Mouse (Mus musculus): ENCODE results near the gene Fat3. TPM values are rescaled to one million over a fixed set of nuclear protein-coding genes. Genes with fewer than 3 reads are reported as not detected.

Gene Fat3
- polyA plus RNA-seq, 1 experiment from 2014 or later = 0.44 TPM

GRCm38 (mm10) chr9:16270056-16270767 is 230.9 kb downstream of the Fat3 start:
- Histone ChIP-seq H3K4me3 (no peak overlapping the region), H3K4me1 (no peaks in the 10 kb centered on the region), H3K36me3 (no peaks in the 10 kb centered on the region), H3K27me3 (no peaks in the 10 kb centered on the region), H3K4me2 (no peak overlapping the region), H3K9ac (no peak overlapping the region), H3K27ac (no peak overlapping the region), H3K9me3 (no peaks in the 10 kb centered on the region)
- 69% methylated on average over 4 of the region's 4 CpGs for WGBS
- ATAC-seq (ENCODE audit: borderline replicate concordance, extremely low read depth, low FRiP score, low TSS enrichment) = no peak

GRCm38 (mm10) chr9:16265519-16265918 is 235.6 kb downstream of the Fat3 start:
- no peak overlapping the region for H3K4me2 ChIP-seq
- no peak overlapping the region for H3K9ac ChIP-seq
- no peak overlapping the region for H3K27ac ChIP-seq
- H3K9me3 ChIP-seq = no peaks in the 10 kb centered on the region
- H3K4me3 ChIP-seq = no peak overlapping the region
- H3K27me3 ChIP-seq = no peaks in the 10 kb centered on the region
- H3K4me1 ChIP-seq = no peaks in the 10 kb centered on the region
- H3K36me3 ChIP-seq = no peaks in the 10 kb centered on the region
- WGBS = 62% methylated on average over 4 of the region's 4 CpGs
- ATAC-seq (ENCODE audit: borderline replicate concordance, extremely low read depth, low FRiP score, low TSS enrichment) = no peak

GRCm38 (mm10) chr9:16257241-16257840 is 243.7 kb downstream of the Fat3 start:
- 62% methylated on average over 3 of the region's 3 CpGs for WGBS
- Histone ChIP-seq H3K9ac (no peak overlapping the region), H3K4me1 (no peaks in the 10 kb centered on the region), H3K4me2 (no peak overlapping the region), H3K9me3 (no peaks in the 10 kb centered on the region), H3K36me3 (no peaks in the 10 kb centered on the region), H3K27me3 (no peaks in the 10 kb centered on the region), H3K27ac (no peak overlapping the region), H3K4me3 (no peak overlapping the region)
- no peak for ATAC-seq (ENCODE audit: borderline replicate concordance, extremely low read depth, low FRiP score, low TSS enrichment)

GRCm38 (mm10) chr9:16256577-16257207 is 244.4 kb downstream of the Fat3 start:
- Histone ChIP-seq H3K4me2 (no peak overlapping the region), H3K27me3 (no peaks in the 10 kb centered on the region), H3K9me3 (no peaks in the 10 kb centered on the region), H3K27ac (no peak overlapping the region), H3K9ac (no peak overlapping the region), H3K36me3 (no peaks in the 10 kb centered on the region), H3K4me3 (no peak overlapping the region), H3K4me1 (no peaks in the 10 kb centered on the region)
- 76% methylated on average over 2 of the region's 2 CpGs for WGBS
- no peak for ATAC-seq (ENCODE audit: borderline replicate concordance, extremely low read depth, low FRiP score, low TSS enrichment)

GRCm38 (mm10) chr9:16246741-16247140 is 254.3 kb downstream of the Fat3 start:
- Histone ChIP-seq H3K4me1 (no peaks in the 10 kb centered on the region), H3K9me3 (no peaks in the 10 kb centered on the region), H3K36me3 (no peaks in the 10 kb centered on the region), H3K9ac (no peak overlapping the region), H3K27ac (no peak overlapping the region), H3K27me3 (no peaks in the 10 kb centered on the region), H3K4me2 (no peak overlapping the region), H3K4me3 (no peak overlapping the region)
- WGBS = 75% methylated on average over 4 of the region's 4 CpGs
- ATAC-seq (ENCODE audit: borderline replicate concordance, extremely low read depth, low FRiP score, low TSS enrichment) = no peak

GRCm38 (mm10) chr9:16231575-16231974 is 269.5 kb downstream of the Fat3 start:
- no peaks in the 10 kb centered on the region for H3K4me1 ChIP-seq
- H3K4me2 ChIP-seq = no peak overlapping the region
- no peaks in the 10 kb centered on the region for H3K36me3 ChIP-seq
- no peak overlapping the region for H3K27ac ChIP-seq
- no peaks in the 10 kb centered on the region for H3K9me3 ChIP-seq
- no peak overlapping the region for H3K4me3 ChIP-seq
- no peak for ATAC-seq (ENCODE audit: borderline replicate concordance, extremely low read depth, low FRiP score, low TSS enrichment)
- H3K27me3 ChIP-seq = no peaks in the 10 kb centered on the region
- WGBS = 63% methylated on average over 4 of the region's 4 CpGs
- H3K9ac ChIP-seq = no peak overlapping the region

GRCm38 (mm10) chr9:16228919-16229318 is 272.2 kb downstream of the Fat3 start:
- Histone ChIP-seq H3K4me3 (no peak overlapping the region), H3K9ac (no peak overlapping the region), H3K4me1 (no peaks in the 10 kb centered on the region), H3K36me3 (no peaks in the 10 kb centered on the region), H3K27me3 (no peaks in the 10 kb centered on the region), H3K27ac (no peak overlapping the region), H3K9me3 (no peaks in the 10 kb centered on the region), H3K4me2 (no peak overlapping the region)
- 57% methylated on average over 5 of the region's 5 CpGs for WGBS
- no peak for ATAC-seq (ENCODE audit: borderline replicate concordance, extremely low read depth, low FRiP score, low TSS enrichment)

GRCm38 (mm10) chr9:16227398-16227797 is 273.7 kb downstream of the Fat3 start:
- no peak overlapping the region for H3K4me3 ChIP-seq
- no peaks in the 10 kb centered on the region for H3K27me3 ChIP-seq
- no peak overlapping the region for H3K9ac ChIP-seq
- no peaks in the 10 kb centered on the region for H3K4me1 ChIP-seq
- H3K36me3 ChIP-seq = no peaks in the 10 kb centered on the region
- no peak overlapping the region for H3K27ac ChIP-seq
- WGBS = 41% methylated on average over 2 of the region's 2 CpGs
- no peak for ATAC-seq (ENCODE audit: borderline replicate concordance, extremely low read depth, low FRiP score, low TSS enrichment)
- H3K9me3 ChIP-seq = no peaks in the 10 kb centered on the region
- H3K4me2 ChIP-seq = no peak overlapping the region

GRCm38 (mm10) chr9:16226545-16226944 is 274.5 kb downstream of the Fat3 start:
- Histone ChIP-seq H3K27me3 (no peaks in the 10 kb centered on the region), H3K4me1 (no peaks in the 10 kb centered on the region), H3K4me3 (no peak overlapping the region), H3K9me3 (no peaks in the 10 kb centered on the region), H3K27ac (no peak overlapping the region), H3K36me3 (no peaks in the 10 kb centered on the region), H3K9ac (no peak overlapping the region), H3K4me2 (no peak overlapping the region)
- no peak for ATAC-seq (ENCODE audit: borderline replicate concordance, extremely low read depth, low FRiP score, low TSS enrichment)

- no peaks in the 10 kb centered on the region for H3K4me1 ChIP-seq
- no peaks in the 10 kb centered on the region for H3K9me3 ChIP-seq
These were observed 279.2 kb downstream of the Fat3 start for GRCm38 (mm10) chr9:16221885-16222284.

GRCm38 (mm10) chr9:16216235-16216634 is 284.9 kb downstream of the Fat3 start:
- H3K9me3 ChIP-seq = no peaks in the 10 kb centered on the region
- no peak overlapping the region for H3K4me2 ChIP-seq
- 32% methylated on average over 6 of the region's 6 CpGs for WGBS
- no peaks in the 10 kb centered on the region for H3K36me3 ChIP-seq
- no peak; the same call in 1 of the 2 replicates for ATAC-seq (ENCODE audit: borderline replicate concordance, extremely low read depth, low FRiP score, low TSS enrichment)
- H3K27me3 ChIP-seq = no peaks in the 10 kb centered on the region
- H3K4me3 ChIP-seq = no peak overlapping the region
- H3K4me1 ChIP-seq = peaks cover 14% of the 10 kb centered on the region; the same call in 1 of the 2 replicates
- H3K27ac ChIP-seq = no peak overlapping the region
- no peak overlapping the region for H3K9ac ChIP-seq

More at GRCm38 (mm10) chr9:16221885-16222284, 279.2 kb downstream of the Fat3 start:
- H3K36me3 ChIP-seq = no peaks in the 10 kb centered on the region
- no peaks in the 10 kb centered on the region for H3K27me3 ChIP-seq
- no peak overlapping the region for H3K4me3 ChIP-seq
- no peak for ATAC-seq (ENCODE audit: borderline replicate concordance, extremely low read depth, low FRiP score, low TSS enrichment)
- H3K27ac ChIP-seq = no peak overlapping the region
- H3K4me2 ChIP-seq = no peak overlapping the region
- 72% methylated on average over 5 of the region's 5 CpGs for WGBS
- no peak overlapping the region for H3K9ac ChIP-seq
